Mouse (Mus musculus): Measurements from ENCODE around the gene Lpp. TPM values are rescaled to one million over a fixed set of nuclear protein-coding genes. Genes with fewer than 3 reads are reported as not detected.

The Lpp gene
- polyA plus RNA-seq, 1 experiment from 2014 or later = 42.6 TPM

- no peak overlapping the region for H3K4me2 ChIP-seq (ENCODE audit: low read depth, low read length)
- H3K27ac ChIP-seq (ENCODE audit: low read length) = no peak overlapping the region
- WGBS = 81% methylated on average over 1 of the region's 1 CpGs
- H3K9me3 ChIP-seq (replicated peaks; ENCODE audit: control insufficient read depth, low read length) = no peaks in the 10 kb centered on the region
- H3K27me3 ChIP-seq (ENCODE audit: control insufficient read depth, insufficient read depth, low read length) = no peaks in the 10 kb centered on the region
- peaks cover 31% of the 10 kb centered on the region for H3K4me1 ChIP-seq (ENCODE audit: control insufficient read depth, insufficient read depth, low read length)
- H3K4me3 ChIP-seq (ENCODE audit: low read length) = no peak overlapping the region
- no peaks in the 10 kb centered on the region for H3K36me3 ChIP-seq (ENCODE audit: control insufficient read depth, insufficient read depth)
- H3K9ac ChIP-seq (ENCODE audit: low read length) = no peak overlapping the region
- no peak for ATAC-seq (replicated peaks; ENCODE audit: extremely low read depth, insufficient read depth, low FRiP score)
Measured at GRCm38 (mm10) chr16:24912381-24912780, 519.1 kb downstream of the Lpp start.

- Histone ChIP-seq H3K4me2 (ENCODE audit: low read depth, low read length) (no peak overlapping the region), H3K9me3 (replicated peaks; ENCODE audit: control insufficient read depth, low read length) (no peaks in the 10 kb centered on the region), H3K27ac (ENCODE audit: low read length) (no peak overlapping the region), H3K36me3 (ENCODE audit: control insufficient read depth, insufficient read depth) (no peaks in the 10 kb centered on the region), H3K9ac (ENCODE audit: low read length) (no peak overlapping the region), H3K4me3 (ENCODE audit: low read length) (no peak overlapping the region), H3K4me1 (ENCODE audit: control insufficient read depth, insufficient read depth, low read length) (peaks cover 34% of the 10 kb centered on the region), H3K27me3 (ENCODE audit: control insufficient read depth, insufficient read depth, low read length) (no peaks in the 10 kb centered on the region)
- no peak for ATAC-seq (replicated peaks; ENCODE audit: extremely low read depth, insufficient read depth, low FRiP score)
- whole genome bisulfite sequencing = 77% methylated on average over 3 of the region's 3 CpGs
Measured at GRCm38 (mm10) chr16:24913021-24913420, 519.7 kb downstream of the Lpp start.

- H3K36me3 ChIP-seq (ENCODE audit: control insufficient read depth, insufficient read depth) = no peaks in the 10 kb centered on the region
- no peaks in the 10 kb centered on the region for H3K9me3 ChIP-seq (replicated peaks; ENCODE audit: control insufficient read depth, low read length)
- H3K9ac ChIP-seq (ENCODE audit: low read length) = no peak overlapping the region
- 48% methylated on average over 7 of the region's 7 CpGs for WGBS
- ATAC-seq (replicated peaks; ENCODE audit: extremely low read depth, insufficient read depth, low FRiP score) = peak; percentile 39; the same call in 1 of the 2 replicates
- no peaks in the 10 kb centered on the region for H3K27me3 ChIP-seq (ENCODE audit: control insufficient read depth, insufficient read depth, low read length)
- peaks cover 34% of the 10 kb centered on the region for H3K4me1 ChIP-seq (ENCODE audit: control insufficient read depth, insufficient read depth, low read length)
- H3K27ac ChIP-seq (ENCODE audit: low read length) = peak overlapping the region; percentile 84
- H3K4me3 ChIP-seq (ENCODE audit: low read length) = no peak overlapping the region
- peak overlapping the region; percentile 24 for H3K4me2 ChIP-seq (ENCODE audit: low read depth, low read length)
Measured at GRCm38 (mm10) chr16:24913641-24914392, 520.5 kb downstream of the Lpp start.

- Histone ChIP-seq H3K4me3 (ENCODE audit: low read length) (no peak overlapping the region), H3K36me3 (ENCODE audit: control insufficient read depth, insufficient read depth) (no peaks in the 10 kb centered on the region), H3K4me2 (ENCODE audit: low read depth, low read length) (no peak overlapping the region), H3K27me3 (ENCODE audit: control insufficient read depth, insufficient read depth, low read length) (no peaks in the 10 kb centered on the region), H3K9me3 (replicated peaks; ENCODE audit: control insufficient read depth, low read length) (no peaks in the 10 kb centered on the region), H3K27ac (ENCODE audit: low read length) (peak overlapping the region; percentile 84), H3K9ac (ENCODE audit: low read length) (no peak overlapping the region), H3K4me1 (ENCODE audit: control insufficient read depth, insufficient read depth, low read length) (peaks cover 29% of the 10 kb centered on the region)
- 23% methylated on average over 3 of the region's 3 CpGs for WGBS
- ATAC-seq (replicated peaks; ENCODE audit: extremely low read depth, insufficient read depth, low FRiP score) = peak; percentile 78
Measured at GRCm38 (mm10) chr16:24914393-24914751, 521.1 kb downstream of the Lpp start.

- WGBS = 89% methylated on average over 4 of the region's 4 CpGs
- Histone ChIP-seq H3K9ac (ENCODE audit: low read length) (no peak overlapping the region), H3K27me3 (ENCODE audit: control insufficient read depth, insufficient read depth, low read length) (no peaks in the 10 kb centered on the region), H3K4me2 (ENCODE audit: low read depth, low read length) (no peak overlapping the region), H3K4me1 (ENCODE audit: control insufficient read depth, insufficient read depth, low read length) (peaks cover 24% of the 10 kb centered on the region), H3K36me3 (ENCODE audit: control insufficient read depth, insufficient read depth) (no peaks in the 10 kb centered on the region), H3K4me3 (ENCODE audit: low read length) (no peak overlapping the region), H3K27ac (ENCODE audit: low read length) (no peak overlapping the region), H3K9me3 (replicated peaks; ENCODE audit: control insufficient read depth, low read length) (no peaks in the 10 kb centered on the region)
- no peak for ATAC-seq (replicated peaks; ENCODE audit: extremely low read depth, insufficient read depth, low FRiP score)
Measured at GRCm38 (mm10) chr16:24915470-24915869, 522.2 kb downstream of the Lpp start.

- H3K27me3 ChIP-seq (ENCODE audit: control insufficient read depth, insufficient read depth, low read length) = no peaks in the 10 kb centered on the region
- H3K27ac ChIP-seq (ENCODE audit: low read length) = no peak overlapping the region
- no peaks in the 10 kb centered on the region for H3K9me3 ChIP-seq (replicated peaks; ENCODE audit: control insufficient read depth, low read length)
- no peak for ATAC-seq (replicated peaks; ENCODE audit: extremely low read depth, insufficient read depth, low FRiP score)
- H3K9ac ChIP-seq (ENCODE audit: low read length) = no peak overlapping the region
- H3K36me3 ChIP-seq (ENCODE audit: control insufficient read depth, insufficient read depth) = no peaks in the 10 kb centered on the region
- H3K4me2 ChIP-seq (ENCODE audit: low read depth, low read length) = no peak overlapping the region
- no peak overlapping the region for H3K4me3 ChIP-seq (ENCODE audit: low read length)
- 78% methylated on average over 11 of the region's 11 CpGs for WGBS
- H3K4me1 ChIP-seq (ENCODE audit: control insufficient read depth, insufficient read depth, low read length) = peaks cover 9% of the 10 kb centered on the region
Measured at GRCm38 (mm10) chr16:24919349-24920012, 526.2 kb downstream of the Lpp start.

GRCm38 (mm10) chr16:24930070-24930469 is 536.8 kb downstream of the Lpp start:
- no peaks in the 10 kb centered on the region for H3K9me3 ChIP-seq (replicated peaks; ENCODE audit: control insufficient read depth, low read length)
- ATAC-seq (replicated peaks; ENCODE audit: extremely low read depth, insufficient read depth, low FRiP score) = no peak

GRCm38 (mm10) chr16:24930621-24931020 is 537.3 kb downstream of the Lpp start:
- Histone ChIP-seq H3K4me1 (ENCODE audit: control insufficient read depth, insufficient read depth, low read length) (peaks cover 12% of the 10 kb centered on the region), H3K9me3 (replicated peaks; ENCODE audit: control insufficient read depth, low read length) (no peaks in the 10 kb centered on the region), H3K36me3 (ENCODE audit: control insufficient read depth, insufficient read depth) (no peaks in the 10 kb centered on the region), H3K4me3 (ENCODE audit: low read length) (no peak overlapping the region), H3K27me3 (ENCODE audit: control insufficient read depth, insufficient read depth, low read length) (no peaks in the 10 kb centered on the region), H3K27ac (ENCODE audit: low read length) (no peak overlapping the region), H3K9ac (ENCODE audit: low read length) (no peak overlapping the region), H3K4me2 (ENCODE audit: low read depth, low read length) (no peak overlapping the region)
- no peak for ATAC-seq (replicated peaks; ENCODE audit: extremely low read depth, insufficient read depth, low FRiP score)
- 73% methylated on average over 5 of the region's 5 CpGs for WGBS

More at GRCm38 (mm10) chr16:24930070-24930469, 536.8 kb downstream of the Lpp start:
- Histone ChIP-seq H3K4me1 (ENCODE audit: control insufficient read depth, insufficient read depth, low read length) (peaks cover 13% of the 10 kb centered on the region), H3K27me3 (ENCODE audit: control insufficient read depth, insufficient read depth, low read length) (no peaks in the 10 kb centered on the region), H3K4me2 (ENCODE audit: low read depth, low read length) (no peak overlapping the region), H3K4me3 (ENCODE audit: low read length) (no peak overlapping the region), H3K9ac (ENCODE audit: low read length) (no peak overlapping the region), H3K36me3 (ENCODE audit: control insufficient read depth, insufficient read depth) (no peaks in the 10 kb centered on the region), H3K27ac (ENCODE audit: low read length) (no peak overlapping the region)

GRCm38 (mm10) chr16:24932816-24933215 is 539.5 kb downstream of the Lpp start:
- H3K4me3 ChIP-seq (ENCODE audit: low read length) = no peak overlapping the region
- H3K36me3 ChIP-seq (ENCODE audit: control insufficient read depth, insufficient read depth) = no peaks in the 10 kb centered on the region
- ATAC-seq (replicated peaks; ENCODE audit: extremely low read depth, insufficient read depth, low FRiP score) = no peak
- H3K9ac ChIP-seq (ENCODE audit: low read length) = no peak overlapping the region
- no peaks in the 10 kb centered on the region for H3K27me3 ChIP-seq (ENCODE audit: control insufficient read depth, insufficient read depth, low read length)
- no peak overlapping the region for H3K4me2 ChIP-seq (ENCODE audit: low read depth, low read length)
- H3K9me3 ChIP-seq (replicated peaks; ENCODE audit: control insufficient read depth, low read length) = no peaks in the 10 kb centered on the region
- no peak overlapping the region for H3K27ac ChIP-seq (ENCODE audit: low read length)
- peaks cover 8% of the 10 kb centered on the region for H3K4me1 ChIP-seq (ENCODE audit: control insufficient read depth, insufficient read depth, low read length)
- WGBS = 84% methylated on average over 3 of the region's 3 CpGs
